Mouse (Mus musculus) brain, embryonic 14.5 days (tissue): ENCODE data around the gene Astn1. TPM values are rescaled to one million over a fixed set of nuclear protein-coding genes. Genes with fewer than 3 reads are reported as not detected.

Source experiments
- DNase-seq: peaks from one replicate; pipeline ENCODE4 v3.0.0-alpha.2; 2011; ENCODE audit warnings: low read depth
- CTCF ChIP-seq: fragments of 200-500 bp; IDR thresholded peaks from 2 replicates; pipeline ENCODE4 v1.5.1; 2012; ENCODE audit warnings: inconsistent platforms, mild to moderate bottlenecking, moderate library complexity, borderline replicate concordance; ENCODE audit not compliant: insufficient read depth, insufficient read length; ENCODE audit errors: extremely low read depth
- POLR2A ChIP-seq: fragments of 200-500 bp; IDR thresholded peaks from 2 replicates; pipeline ENCODE4 v1.6.1; 2012; ENCODE audit warnings: mild to moderate bottlenecking, inconsistent platforms, borderline replicate concordance; ENCODE audit not compliant: poor library complexity, insufficient read depth, insufficient read length, severe bottlenecking; ENCODE audit errors: extremely low read depth
- polyA plus RNA-seq: library from polyadenylated mRNA; depleted of rRNA; stranded (reverse); fragments of >200 nt; gene quantifications from 2 replicates; pipeline ENCODE4 v1.2.3, GENCODE M21; 2012

Gene Astn1
- polyA plus RNA-seq, 1 experiment, result 71.3 TPM

DNA sequence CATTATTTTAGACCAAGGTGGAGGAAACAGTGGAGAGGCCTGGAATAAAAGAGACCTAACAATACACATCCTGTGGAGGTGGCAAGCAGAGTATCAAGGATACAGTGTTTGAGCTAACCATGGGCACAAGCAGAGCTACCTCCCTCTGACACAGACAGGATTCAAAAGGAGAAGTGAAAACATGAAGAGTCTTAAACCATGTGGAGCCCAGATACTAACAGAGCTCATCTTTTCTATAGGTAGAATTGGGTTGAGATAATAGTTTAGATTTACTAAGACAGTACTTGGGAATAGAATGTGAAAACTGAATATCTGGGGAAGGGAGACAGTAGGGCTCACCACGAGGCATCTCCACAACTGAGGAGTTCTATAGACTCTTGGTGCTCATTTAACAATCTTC, 84.0 kb downstream of the Astn1 start:
- DNase-seq, result no peak
- no peak for TF ChIP-seq CTCF
- no peak for TF ChIP-seq POLR2A

GRCm38 (mm10) chr1:158447956-158448355, 85.9 kb downstream of the Astn1 start:
- peak; percentile 45 for DNase-seq
- TF ChIP-seq CTCF (no peak), POLR2A (no peak)

DNA sequence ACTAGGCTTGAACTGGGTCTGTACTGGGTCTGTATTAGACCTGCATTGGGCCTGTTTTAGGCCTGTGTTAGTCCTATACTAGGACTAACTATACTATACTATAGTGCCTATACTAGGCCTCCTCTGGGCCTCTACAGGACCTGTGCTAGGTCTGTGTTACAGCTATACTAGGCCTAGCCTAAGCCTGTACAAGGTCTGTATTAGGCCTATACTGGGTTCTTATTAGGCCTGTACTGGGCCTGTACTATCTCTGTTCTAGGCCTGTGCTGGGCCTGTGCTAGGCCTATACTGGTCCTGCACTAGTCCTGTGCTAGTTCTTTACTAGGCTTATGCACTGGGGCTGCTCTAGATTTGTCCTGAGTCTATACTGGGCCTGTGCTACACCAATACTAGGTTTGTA, 90.6 kb downstream of the Astn1 start:
- no peak for TF ChIP-seq POLR2A
- no peak for TF ChIP-seq CTCF
- DNase-seq, result no peak

DNA sequence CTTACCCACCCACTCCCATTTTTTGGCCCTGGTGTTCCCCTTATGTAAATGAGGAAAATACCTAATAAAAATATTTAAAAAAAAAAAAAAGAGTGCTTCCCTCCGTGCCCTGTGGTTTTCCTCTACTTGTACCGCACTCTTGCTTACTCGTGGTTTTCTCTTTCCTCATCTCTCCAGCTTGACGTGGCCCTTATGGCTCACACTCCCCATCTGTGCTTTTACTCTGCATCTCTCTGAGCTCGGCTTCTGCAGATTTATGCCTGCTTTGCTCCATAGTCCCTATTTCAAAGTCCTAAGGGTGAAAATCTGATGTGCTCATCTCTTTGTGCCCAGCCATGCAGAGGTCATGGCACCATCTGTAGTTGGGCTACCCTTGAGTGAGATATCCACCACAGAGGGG, 91.5 kb downstream of the Astn1 start:
- no peak for DNase-seq
- TF ChIP-seq CTCF (no peak), POLR2A (no peak)

GRCm38 (mm10) chr1:158463975-158464374, 101.9 kb downstream of the Astn1 start:
- TF ChIP-seq POLR2A (no peak), CTCF (no peak)
- peak; percentile 44 for DNase-seq

DNA sequence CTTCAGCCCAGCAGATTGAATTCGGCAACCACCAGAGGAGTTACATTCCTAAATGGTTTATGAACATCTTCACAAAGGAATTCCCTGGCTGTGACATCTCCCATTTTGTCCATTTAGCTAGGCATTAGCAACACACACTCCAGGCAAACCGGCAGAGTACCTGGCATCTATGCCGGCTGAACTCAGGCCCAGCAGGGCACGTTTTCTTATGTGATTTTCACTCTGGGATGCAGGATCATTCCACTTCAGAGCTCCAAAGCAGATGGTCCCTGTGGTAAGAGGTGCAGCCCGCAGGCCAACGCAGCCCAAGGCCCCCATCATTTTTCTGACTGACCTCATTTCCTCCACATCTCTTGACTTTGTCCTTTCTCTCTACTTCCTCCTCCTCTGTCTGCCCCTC, 103.2 kb downstream of the Astn1 start:
- no peak for DNase-seq
- no peak for TF ChIP-seq POLR2A
- TF ChIP-seq CTCF, result no peak

- TF ChIP-seq CTCF, result no peak
- TF ChIP-seq POLR2A, result no peak
- no peak for DNase-seq
Observed at GRCm38 (mm10) chr1:158477841-158478240, 115.8 kb downstream of the Astn1 start.

- no peak for DNase-seq
- no peak for TF ChIP-seq CTCF
- TF ChIP-seq POLR2A, result no peak
Observed at GRCm38 (mm10) chr1:158480285-158480684, 118.2 kb downstream of the Astn1 start.

- TF ChIP-seq POLR2A (no peak), CTCF (no peak)
- DNase-seq, result no peak
Observed at GRCm38 (mm10) chr1:158483733-158484132, 121.7 kb downstream of the Astn1 start.

DNA sequence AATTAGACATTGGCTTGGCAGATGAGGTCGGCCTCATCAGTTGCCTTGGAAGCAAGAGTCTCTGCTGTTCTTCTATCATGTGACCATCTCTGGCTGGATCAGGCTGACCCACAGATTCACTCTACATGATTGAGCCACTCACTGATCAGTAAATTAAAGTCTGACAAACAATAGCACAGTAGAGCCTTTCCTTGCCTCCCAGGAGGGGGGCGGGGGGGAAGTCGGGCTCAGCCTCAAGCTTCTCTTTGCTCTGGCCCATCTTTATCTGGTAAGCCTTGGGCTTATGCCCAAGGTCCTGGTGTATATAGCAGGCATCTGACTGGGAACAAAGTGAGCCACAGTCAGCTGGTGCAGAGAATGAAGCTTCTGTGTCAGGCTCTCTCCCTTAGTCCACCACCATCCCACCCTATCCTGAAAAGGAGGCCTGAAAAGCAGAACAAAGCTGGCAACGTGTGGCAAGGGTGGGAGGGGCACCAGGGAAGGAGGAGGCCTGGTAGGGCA, 127.5 kb downstream of the Astn1 start:
- TF ChIP-seq POLR2A, result no peak
- TF ChIP-seq CTCF, result no peak
- DNase-seq, result peak; percentile 88

DNA sequence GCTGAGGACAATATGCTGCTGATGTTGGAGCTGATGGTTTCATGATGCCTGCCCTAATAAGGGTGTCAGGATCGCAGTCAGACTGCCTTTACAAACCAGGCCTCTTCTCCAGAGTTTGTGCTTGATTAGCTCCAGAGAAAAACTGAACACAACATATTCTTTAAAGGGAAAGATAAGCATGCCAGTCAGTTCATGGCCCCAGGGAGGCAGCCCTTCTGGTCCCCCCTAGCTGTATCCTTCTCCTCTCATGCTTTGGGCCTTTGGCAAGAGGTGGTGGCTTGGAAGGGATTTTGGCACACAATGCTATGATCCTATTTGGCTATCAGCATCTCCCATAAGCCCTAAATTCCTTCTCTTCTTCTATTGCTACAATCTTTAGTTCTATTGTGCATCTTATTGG, 128.1 kb downstream of the Astn1 start:
- TF ChIP-seq CTCF (no peak), POLR2A (no peak)
- peak; percentile 81 for DNase-seq

DNA sequence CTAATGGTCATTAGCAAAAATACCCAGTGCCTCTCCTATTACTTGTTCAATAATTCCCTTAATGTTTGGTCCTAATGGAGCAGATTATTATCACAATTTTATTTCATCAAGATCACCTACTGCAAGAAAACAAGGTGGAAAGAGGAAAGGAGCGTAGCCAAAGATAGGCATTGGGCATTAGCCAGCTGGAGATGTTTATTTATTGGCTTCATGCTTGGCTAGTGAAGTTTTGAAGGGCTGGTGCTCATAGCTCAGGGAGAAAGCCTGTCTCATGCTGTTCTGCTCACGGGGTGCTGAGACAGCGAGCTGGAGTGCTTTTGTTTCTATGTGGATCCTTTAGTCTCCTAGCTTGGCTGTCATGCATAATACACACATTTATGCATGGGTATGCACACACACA, 131.2 kb downstream of the Astn1 start:
- DNase-seq, result no peak
- no peak for TF ChIP-seq CTCF
- no peak for TF ChIP-seq POLR2A
